Mouse (Mus musculus) B cell, adult 2 months (primary cell): ENCODE data around the gene Mapk8ip1.

Experiments used
- DNase-seq, 2 experiments: peaks; one replicate each; pipeline ENCODE4 v3.0.0; 2022

Gene Mapk8ip1

GRCm38 (mm10) chr2:92401091-92401561 lies at the start of gene Mapk8ip1:
Gene Mapk8ip1 (minus strand): TSS chr2:92401263.
- DNase-seq: no peak

- DNase-seq: no peak
Measured at GRCm38 (mm10) chr2:92447121-92447740, 46.2 kb upstream of the Mapk8ip1 start.

- DNase-seq: no peak
Measured at GRCm38 (mm10) chr2:92446656-92447055, 45.6 kb upstream of the Mapk8ip1 start.

DNA sequence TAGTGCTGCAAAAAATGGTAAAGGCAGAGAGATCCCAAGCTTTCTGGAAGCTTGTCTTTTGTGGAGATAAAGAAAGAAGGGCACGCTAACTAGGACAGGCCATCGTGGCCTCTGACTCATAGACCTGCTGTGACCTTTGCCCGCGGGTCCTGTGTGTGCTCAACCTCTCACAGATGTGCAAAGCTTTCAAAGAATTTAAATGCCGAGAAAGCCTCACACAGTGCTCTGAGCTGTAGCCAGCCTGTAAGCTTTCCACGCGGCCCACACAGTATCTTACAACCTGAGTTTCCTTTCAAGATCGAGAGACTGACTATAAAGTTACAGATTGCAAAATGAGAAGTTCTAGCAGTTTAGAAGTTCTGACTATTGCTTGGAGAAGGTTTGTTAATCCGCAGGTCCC lies 44.8 kb upstream of the Mapk8ip1 start:
- DNase-seq: no peak

- no peak for DNase-seq
Measured at GRCm38 (mm10) chr2:92444376-92444775, 43.3 kb upstream of the Mapk8ip1 start.

- DNase-seq: no peak
Measured at GRCm38 (mm10) chr2:92443313-92443712, 42.2 kb upstream of the Mapk8ip1 start.

DNA sequence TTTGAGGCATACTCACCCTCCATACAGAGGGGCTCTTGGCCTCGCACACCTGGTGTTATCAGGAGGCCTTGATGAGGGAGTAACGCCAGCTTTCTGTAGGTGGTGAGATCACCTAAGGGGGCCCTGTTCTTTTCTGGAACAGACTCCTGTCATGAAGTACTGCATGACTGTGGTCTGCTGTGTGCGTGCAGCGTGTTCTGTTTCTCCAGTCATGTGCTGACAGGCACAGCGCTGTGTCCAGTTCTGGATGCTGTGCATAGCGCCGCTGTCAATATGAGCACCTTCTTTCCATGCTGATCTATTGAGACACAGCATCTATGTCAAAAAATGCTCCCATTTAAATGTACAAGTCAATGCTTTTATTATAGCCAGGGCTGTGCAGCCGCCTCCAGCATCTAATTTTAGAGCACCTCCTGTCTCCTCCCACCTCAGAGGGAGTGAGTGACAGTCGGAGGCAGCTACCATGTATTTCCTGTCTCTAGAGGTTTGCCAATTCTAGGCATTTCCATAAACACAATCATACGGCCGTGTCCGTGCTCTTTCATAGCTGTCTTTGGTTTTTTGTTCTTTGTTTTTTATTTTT lies 41.4 kb upstream of the Mapk8ip1 start:
- no peak for DNase-seq

DNA sequence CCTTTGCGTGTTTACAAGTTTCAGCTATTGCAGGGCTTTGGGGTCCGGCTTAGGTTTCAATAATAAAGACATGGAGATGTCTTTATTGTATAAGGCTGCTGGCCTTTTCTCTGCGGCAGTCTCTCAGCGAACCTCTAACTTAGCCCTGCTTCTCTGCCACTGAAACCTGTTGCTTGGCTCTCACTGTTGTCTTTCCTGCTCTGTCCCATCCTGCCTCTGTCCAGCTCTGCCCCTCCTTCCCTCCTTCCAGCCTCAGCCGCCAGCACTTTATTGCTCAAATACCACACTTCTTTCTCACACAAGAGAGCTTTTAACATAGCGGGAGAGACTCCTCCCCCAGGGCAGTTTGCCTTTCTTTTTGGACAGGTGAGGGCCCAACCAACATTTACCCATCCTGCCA lies 39.4 kb upstream of the Mapk8ip1 start:
- DNase-seq: no peak

- DNase-seq: no peak
Measured at GRCm38 (mm10) chr2:92438567-92438966, 37.5 kb upstream of the Mapk8ip1 start.

- peak; percentile 81 to 83 for DNase-seq
Measured at GRCm38 (mm10) chr2:92437875-92438274, 36.8 kb upstream of the Mapk8ip1 start.

- no peak for DNase-seq
Measured at GRCm38 (mm10) chr2:92437366-92437765, 36.3 kb upstream of the Mapk8ip1 start.

DNA sequence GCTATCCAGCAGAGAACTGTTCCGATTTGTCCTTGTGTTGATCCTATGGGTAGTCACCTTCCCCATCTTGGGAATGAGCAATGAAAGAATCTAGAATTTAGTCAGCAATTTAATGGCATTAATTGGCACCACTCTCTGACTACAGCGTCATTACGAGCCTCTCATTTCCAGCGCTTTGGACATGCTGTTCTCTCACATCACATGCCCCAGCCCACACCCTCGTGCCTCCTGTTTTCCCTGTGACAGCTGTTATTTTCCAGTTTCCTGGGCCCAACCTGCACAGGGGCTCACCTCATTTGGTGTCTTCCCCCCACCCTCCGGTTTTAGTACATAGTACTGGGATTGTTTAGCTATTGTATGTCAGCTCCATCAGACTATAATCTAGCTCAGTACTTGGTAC lies 34.0 kb upstream of the Mapk8ip1 start:
- no peak for DNase-seq

DNA sequence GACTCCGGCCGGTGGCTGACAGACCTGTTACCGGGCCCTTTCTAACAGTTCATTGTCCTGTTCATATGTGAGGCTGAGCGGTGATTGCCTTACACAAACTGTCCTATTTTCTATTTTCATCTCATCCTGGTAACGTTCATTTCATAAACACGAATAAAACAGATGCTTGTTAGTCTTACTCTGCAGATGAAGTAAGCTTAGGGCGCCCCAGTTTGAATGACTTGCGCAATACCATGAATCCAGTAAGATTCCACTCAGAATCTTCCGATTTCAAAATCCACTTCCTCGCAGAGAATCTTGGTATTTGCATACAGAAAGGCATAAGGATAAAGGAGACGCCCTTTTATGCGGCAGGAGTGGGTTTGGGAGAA lies 33.3 kb upstream of the Mapk8ip1 start:
- DNase-seq: no peak

DNA sequence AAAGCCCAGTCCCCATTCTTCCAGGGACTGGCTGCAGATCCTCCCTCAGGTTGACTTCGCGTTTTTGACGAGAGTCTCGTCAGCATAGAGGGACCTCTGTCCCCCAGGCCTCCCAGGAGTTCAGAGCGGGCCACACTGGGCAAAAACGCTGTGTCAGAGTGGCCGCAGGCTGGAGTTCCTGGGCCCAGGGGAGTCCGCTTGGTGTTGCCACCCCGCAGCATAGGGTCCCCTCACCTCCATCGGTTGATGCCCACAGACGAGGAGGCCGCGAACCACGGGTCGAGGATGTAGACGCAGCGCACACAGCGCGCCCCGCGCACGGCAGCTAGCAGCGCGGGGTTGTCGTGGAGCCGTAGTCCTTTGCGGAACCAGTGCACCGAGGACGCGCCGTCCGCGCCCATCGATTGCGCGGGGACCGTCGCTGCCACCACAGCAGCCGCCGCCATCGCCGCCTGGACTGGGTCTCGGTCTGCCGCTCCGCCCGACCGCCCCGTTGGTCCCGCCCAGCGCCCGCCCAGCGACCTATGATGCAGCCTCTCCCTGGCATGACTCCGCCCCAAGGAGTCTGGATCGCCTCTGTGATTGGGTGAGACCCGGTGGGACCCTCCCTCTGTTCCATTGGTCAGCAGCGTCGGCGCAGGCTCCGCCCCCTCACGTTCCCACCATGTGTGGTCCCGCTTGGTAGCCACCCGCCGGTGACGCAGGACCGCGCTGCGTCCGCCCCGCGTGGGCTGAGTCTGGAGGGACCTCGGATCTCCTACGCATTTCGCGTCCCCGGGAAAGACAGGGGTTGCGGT lies 32.7 kb upstream of the Mapk8ip1 start, which contains the start of gene Cry2:
Gene Cry2 (minus strand): TSS at position 466 of the 797 bp plus-strand sequence.
- DNase-seq: peak; percentile 97 to 98

DNA sequence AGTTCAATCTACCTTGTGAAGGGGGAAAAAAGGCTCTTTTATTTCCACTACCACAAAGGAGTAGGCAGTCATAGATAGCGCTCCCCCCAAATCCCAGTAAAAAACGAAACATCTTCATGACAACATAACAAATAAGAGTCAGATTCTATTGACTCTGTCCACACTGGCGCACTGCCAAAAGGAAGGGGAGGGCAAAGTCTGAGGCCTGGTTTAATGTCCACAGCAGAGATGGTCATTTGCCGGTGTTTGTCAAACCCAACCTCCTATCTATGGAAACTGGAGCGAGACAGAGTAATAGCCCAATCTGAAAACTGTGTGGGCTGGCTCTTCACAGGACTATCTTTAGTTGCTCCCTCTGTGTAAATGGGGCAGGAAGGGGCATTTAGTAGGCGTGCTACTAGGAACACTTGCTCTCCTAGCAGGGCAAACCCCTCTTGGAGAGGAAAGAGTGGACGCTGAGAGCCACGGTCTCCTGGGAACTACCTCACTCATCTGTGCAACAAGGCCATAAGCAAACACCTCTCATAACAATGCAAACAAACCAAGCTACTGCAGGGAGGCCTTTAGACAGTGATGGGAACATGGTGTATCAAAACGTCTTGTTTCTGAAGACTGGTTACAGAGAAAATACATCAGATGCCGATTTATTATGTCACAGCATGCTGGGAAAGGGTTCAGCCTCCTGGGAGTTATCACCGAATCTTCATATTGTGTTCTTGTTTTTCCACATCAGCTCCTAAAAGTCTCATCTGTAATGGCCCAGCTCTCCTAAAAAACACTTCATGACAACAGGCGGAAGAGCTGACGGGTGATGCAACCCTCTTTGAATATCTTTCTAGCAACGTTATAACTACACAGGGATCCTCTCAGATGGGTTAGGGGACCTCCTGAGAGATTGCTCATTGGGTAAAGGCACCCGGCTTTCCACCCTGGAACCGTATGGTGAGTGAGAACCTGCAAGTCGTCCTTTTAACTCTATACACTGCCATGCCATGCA lies 31.5 kb upstream of the Mapk8ip1 start:
- no peak for DNase-seq

GRCm38 (mm10) chr2:92431611-92432179 lies 30.6 kb upstream of the Mapk8ip1 start:
- DNase-seq: no peak

DNA sequence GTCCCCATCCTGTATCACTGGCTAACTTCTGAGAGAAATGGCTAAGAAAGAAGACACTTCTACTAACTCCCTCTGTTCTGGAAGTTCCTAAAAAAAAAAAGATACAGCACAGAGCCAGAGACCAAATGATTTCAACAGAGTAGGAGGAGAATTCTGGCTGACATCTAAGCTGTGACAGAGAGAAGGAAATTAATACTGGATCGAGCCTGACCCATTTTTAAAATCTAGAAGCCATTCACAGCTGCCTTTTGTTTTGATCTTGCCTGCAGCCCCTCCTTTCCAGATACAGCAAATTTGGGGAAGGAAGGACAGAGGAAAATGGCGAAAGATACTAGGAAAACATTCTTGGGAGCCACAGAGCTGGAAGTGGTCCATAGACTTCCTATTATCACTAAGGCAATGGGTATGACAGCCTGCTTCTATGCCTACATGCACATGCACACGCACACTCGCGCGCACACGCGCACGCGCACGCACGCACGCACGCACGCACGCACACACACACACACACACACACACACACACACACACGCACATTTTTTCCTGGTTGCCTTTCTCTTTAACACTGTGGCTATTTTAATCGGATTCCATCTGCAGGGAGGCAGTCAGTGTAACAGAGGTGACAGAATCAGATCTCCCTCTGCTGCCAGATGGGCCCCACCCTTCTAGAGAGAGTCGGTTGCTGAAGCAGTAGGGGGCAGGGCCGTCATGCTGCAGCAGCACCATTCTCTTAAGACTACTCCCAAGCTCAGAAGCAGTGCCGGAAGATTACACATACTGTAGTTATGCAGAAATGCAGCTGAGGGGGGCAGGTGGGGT lies 29.9 kb upstream of the Mapk8ip1 start:
- DNase-seq: no peak

DNA sequence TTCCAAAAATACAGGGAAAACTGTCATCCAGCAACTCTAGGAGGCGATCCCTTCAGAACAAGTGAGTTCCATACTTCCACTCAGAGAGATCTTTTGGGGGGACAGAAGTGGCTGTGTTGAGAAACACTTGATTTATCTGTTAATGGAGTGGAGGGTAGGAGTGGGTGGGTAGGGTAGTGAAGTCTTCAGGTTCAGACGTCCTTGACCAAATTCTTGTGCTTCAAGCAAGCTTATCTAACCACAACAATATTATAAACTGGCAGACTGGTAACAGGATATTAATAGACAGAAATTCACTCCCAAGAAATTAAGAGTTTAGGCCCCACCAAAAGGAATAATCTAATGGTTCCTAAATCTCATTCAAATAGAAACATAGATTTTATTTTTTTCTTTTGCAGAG lies 29.0 kb upstream of the Mapk8ip1 start:
- DNase-seq: no peak

GRCm38 (mm10) chr2:92427882-92428281 lies 26.8 kb upstream of the Mapk8ip1 start:
- no peak for DNase-seq

GRCm38 (mm10) chr2:92426426-92426825 lies 25.4 kb upstream of the Mapk8ip1 start:
- no peak for DNase-seq

- DNase-seq: no peak
Measured at GRCm38 (mm10) chr2:92425366-92425765, 24.3 kb upstream of the Mapk8ip1 start.
